Mouse (Mus musculus) frontal cortex, postnatal 36 days (tissue): ENCODE data around the gene Kti12.

Experiments used
- DNase-seq, 2 experiments: peaks; one replicate each; pipeline ENCODE4 v3.0.0; 2022; ENCODE audit warnings: low spot score in 2 of 2

The Kti12 gene

GRCm38 (mm10) chr4:108847715-108848504, at the start of gene Kti12:
Gene Kti12, plus strand, starts transcription at chr4:108847785.
- DNase-seq, result peak; percentile 81 to 88

- peak in 1 of 2 experiments; percentile 68 for DNase-seq
These were observed 49.3 kb upstream of the Kti12 start for GRCm38 (mm10) chr4:108798083-108798830.

- no peak for DNase-seq
These were observed 44.0 kb upstream of the Kti12 start for GRCm38 (mm10) chr4:108803535-108803934.

- DNase-seq, result no peak
These were observed 36.4 kb upstream of the Kti12 start for GRCm38 (mm10) chr4:108811142-108811541.

- DNase-seq, result no peak
These were observed 36.0 kb upstream of the Kti12 start for GRCm38 (mm10) chr4:108811550-108811949.

GRCm38 (mm10) chr4:108825677-108826076, 21.9 kb upstream of the Kti12 start:
- DNase-seq, result no peak

GRCm38 (mm10) chr4:108826096-108826495, 21.5 kb upstream of the Kti12 start:
- DNase-seq, result no peak

GRCm38 (mm10) chr4:108826643-108827042, 20.9 kb upstream of the Kti12 start:
- no peak for DNase-seq

- no peak for DNase-seq
These were observed 16.9 kb upstream of the Kti12 start for GRCm38 (mm10) chr4:108830698-108831097.

- DNase-seq, result peak; percentile 86 to 91
These were observed 14.4 kb upstream of the Kti12 start, which contains the start of gene Btf3l4 for GRCm38 (mm10) chr4:108832916-108833827. Gene Btf3l4, minus strand, starts transcription at chr4:108833614.

- no peak for DNase-seq
These were observed 13.8 kb upstream of the Kti12 start for GRCm38 (mm10) chr4:108833828-108834114.

- peak; percentile 77 to 84 for DNase-seq
These were observed 13.2 kb upstream of the Kti12 start, which contains the start of gene Txndc12 for GRCm38 (mm10) chr4:108834115-108834970. Gene Txndc12, plus strand, starts transcription at chr4:108834601.

- no peak for DNase-seq
These were observed 12.6 kb upstream of the Kti12 start for GRCm38 (mm10) chr4:108834971-108835311.

GRCm38 (mm10) chr4:108835496-108835895, 12.1 kb upstream of the Kti12 start:
- DNase-seq, result no peak

GRCm38 (mm10) chr4:108838031-108838430, 9.6 kb upstream of the Kti12 start:
- DNase-seq, result peak; percentile 11 to 55

GRCm38 (mm10) chr4:108841920-108842578, 5.5 kb upstream of the Kti12 start:
- no peak for DNase-seq

- DNase-seq, result no peak
These were observed 4.2 kb upstream of the Kti12 start for GRCm38 (mm10) chr4:108843336-108843735.

- DNase-seq, result no peak
These were observed 1.6 kb upstream of the Kti12 start for GRCm38 (mm10) chr4:108845824-108846569.

GRCm38 (mm10) chr4:108848505-108848848, 892 bp downstream of the Kti12 start, which contains the start of gene A730015C16Rik:
Gene A730015C16Rik, minus strand, starts transcription at chr4:108848619.
- peak in 1 of 2 experiments; percentile 8 for DNase-seq

- no peak for DNase-seq
These were observed 19.2 kb downstream of the Kti12 start for GRCm38 (mm10) chr4:108866806-108867205.
